Mouse (Mus musculus): ENCODE data around the gene Emilin1. TPM values are rescaled to one million over a fixed set of nuclear protein-coding genes. Genes with fewer than 3 reads are reported as not detected.

Emilin1 gene
- 183 and 190 TPM in 2 replicates for polyA plus RNA-seq (2015; fragmentation: Nextera tagmentation; extraction: Ambion mirVana)

- H3K4me2 ChIP-seq (replicated peaks): peak within 1 kb of the TSS; percentile 79
- peak within 1 kb of the TSS; percentile 96 for H3K27ac ChIP-seq
- ATAC-seq: peak; percentile 64
- H3K36me3 ChIP-seq: peaks cover 13% of the 10 kb centered on the region
- H3K4me1 ChIP-seq (replicated peaks): peaks cover 57% of the 10 kb centered on the region
- peak within 1 kb of the TSS; percentile 67 for H3K9ac ChIP-seq
- 21% methylated on average over 12 of the region's 13 CpGs for WGBS
- peak within 1 kb of the TSS; percentile 53 for H3K4me3 ChIP-seq (replicated peaks)
- H3K27me3 ChIP-seq (replicated peaks): no peaks in the 10 kb centered on the region
- H3K9me3 ChIP-seq: no peaks in the 10 kb centered on the region
Measured at GRCm38 (mm10) chr5:30913060-30913841, at the start of gene Emilin1. TSS of gene Emilin1 (plus strand) at chr5:30913402.

GRCm38 (mm10) chr5:30863852-30864251 is 49.4 kb upstream of the Emilin1 start:
- no peak overlapping the region for H3K4me3 ChIP-seq (replicated peaks)
- no peak; the same call in 1 of the 2 replicates for ATAC-seq
- H3K9me3 ChIP-seq: no peaks in the 10 kb centered on the region
- H3K4me2 ChIP-seq (replicated peaks): no peak overlapping the region
- 33% methylated on average over 4 of the region's 4 CpGs for WGBS
- no peak overlapping the region for H3K9ac ChIP-seq
- H3K27ac ChIP-seq: no peak overlapping the region
- H3K4me1 ChIP-seq (replicated peaks): 0 out of 2 replicates have a peak, but pooled peaks cover under 1% of the 10 kb centered on the region
- H3K27me3 ChIP-seq (replicated peaks): no peaks in the 10 kb centered on the region
- H3K36me3 ChIP-seq: no peaks in the 10 kb centered on the region

GRCm38 (mm10) chr5:30864322-30864721 is 48.9 kb upstream of the Emilin1 start:
- Histone ChIP-seq H3K4me3 (replicated peaks) (no peak overlapping the region), H3K9me3 (no peaks in the 10 kb centered on the region), H3K4me1 (replicated peaks) (0 out of 2 replicates have a peak, but pooled peaks cover 3% of the 10 kb centered on the region), H3K4me2 (replicated peaks) (no peak overlapping the region), H3K27me3 (replicated peaks) (no peaks in the 10 kb centered on the region), H3K36me3 (no peaks in the 10 kb centered on the region), H3K27ac (no peak overlapping the region), H3K9ac (no peak overlapping the region)
- no peak; the same call in 1 of the 2 replicates for ATAC-seq
- WGBS: 53% methylated on average over 15 of the region's 15 CpGs

DNA sequence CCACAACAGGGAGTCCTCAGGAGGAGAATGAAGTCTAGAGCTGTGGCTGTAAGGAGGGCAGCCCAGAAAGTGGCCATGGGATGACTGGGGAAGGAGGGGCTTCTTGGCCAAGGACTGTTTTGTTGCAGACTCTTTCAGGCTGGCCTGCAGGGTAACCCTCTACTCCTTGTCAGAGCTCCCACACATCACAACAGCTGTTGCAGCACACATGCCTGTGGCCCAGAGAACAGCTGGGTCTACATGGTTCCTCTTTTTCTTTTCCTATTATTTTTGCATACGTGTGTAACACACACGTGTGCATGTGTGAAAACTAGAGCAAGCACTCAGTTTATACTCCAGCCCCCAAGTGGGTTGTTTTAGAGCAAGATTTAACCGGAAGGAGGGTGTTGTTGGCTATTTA is 46.3 kb upstream of the Emilin1 start:
- no peaks in the 10 kb centered on the region for H3K9me3 ChIP-seq
- H3K4me2 ChIP-seq (replicated peaks): no peak overlapping the region
- H3K36me3 ChIP-seq: peaks cover 5% of the 10 kb centered on the region; the same call in 1 of the 2 replicates
- H3K9ac ChIP-seq: no peak overlapping the region
- no peak for ATAC-seq
- no peaks in the 10 kb centered on the region for H3K27me3 ChIP-seq (replicated peaks)
- peaks cover 12% of the 10 kb centered on the region for H3K4me1 ChIP-seq (replicated peaks)
- no peak overlapping the region for H3K27ac ChIP-seq
- no peak overlapping the region for H3K4me3 ChIP-seq (replicated peaks)
- 79% methylated on average over 3 of the region's 3 CpGs for WGBS

DNA sequence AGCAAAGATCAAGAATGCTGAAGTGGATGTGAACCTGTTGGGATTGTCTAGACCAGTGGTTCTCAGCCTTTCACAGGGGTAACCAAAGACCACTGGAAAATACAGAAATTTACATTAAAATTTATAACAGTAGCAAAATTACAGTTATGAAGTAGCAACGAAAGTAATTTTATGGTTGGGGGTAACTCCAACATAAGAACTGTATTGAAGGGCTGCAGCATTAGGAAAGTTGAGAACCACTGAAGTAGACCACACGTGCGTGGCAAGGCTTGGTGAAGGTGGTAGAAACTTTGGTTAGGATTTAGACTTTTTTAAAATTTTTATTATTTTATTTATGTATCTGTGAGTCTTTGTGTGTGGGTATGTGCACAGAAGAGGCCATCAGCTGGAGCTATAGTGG is 45.5 kb upstream of the Emilin1 start, which contains the start of gene Tmem214:
Gene Tmem214, plus strand, starts transcription at position 301 of the 400 bp plus-strand sequence.
- no peak within 1 kb of the TSS for H3K27ac ChIP-seq
- peaks cover 12% of the 10 kb centered on the region for H3K4me1 ChIP-seq (replicated peaks)
- peaks cover 13% of the 10 kb centered on the region; the same call in 1 of the 2 replicates for H3K36me3 ChIP-seq
- H3K9ac ChIP-seq: no peak within 1 kb of the TSS
- ATAC-seq: no peak
- H3K27me3 ChIP-seq (replicated peaks): no peaks in the 10 kb centered on the region
- peak within 1 kb of the TSS; percentile 71 for H3K4me2 ChIP-seq (replicated peaks)
- H3K9me3 ChIP-seq: no peaks in the 10 kb centered on the region
- WGBS: 93% methylated on average over 3 of the region's 3 CpGs
- no peak within 1 kb of the TSS for H3K4me3 ChIP-seq (replicated peaks)

- Histone ChIP-seq H3K4me2 (replicated peaks) (peak overlapping the region; percentile 71), H3K36me3 (peaks cover 24% of the 10 kb centered on the region), H3K27ac (0 out of 2 replicates have a peak overlapping the region, but pooled peaks have one; percentile 60), H3K9me3 (no peaks in the 10 kb centered on the region), H3K9ac (peak overlapping the region; percentile 95; the same call in 1 of the 2 replicates), H3K4me1 (replicated peaks) (peaks cover 12% of the 10 kb centered on the region), H3K27me3 (replicated peaks) (no peaks in the 10 kb centered on the region), H3K4me3 (replicated peaks) (peak overlapping the region; percentile 88)
- peak; percentile 48; the same call in 1 of the 2 replicates for ATAC-seq
- WGBS: 14% methylated on average over 9 of the region's 9 CpGs
Measured at GRCm38 (mm10) chr5:30868981-30869380, 44.2 kb upstream of the Emilin1 start.

DNA sequence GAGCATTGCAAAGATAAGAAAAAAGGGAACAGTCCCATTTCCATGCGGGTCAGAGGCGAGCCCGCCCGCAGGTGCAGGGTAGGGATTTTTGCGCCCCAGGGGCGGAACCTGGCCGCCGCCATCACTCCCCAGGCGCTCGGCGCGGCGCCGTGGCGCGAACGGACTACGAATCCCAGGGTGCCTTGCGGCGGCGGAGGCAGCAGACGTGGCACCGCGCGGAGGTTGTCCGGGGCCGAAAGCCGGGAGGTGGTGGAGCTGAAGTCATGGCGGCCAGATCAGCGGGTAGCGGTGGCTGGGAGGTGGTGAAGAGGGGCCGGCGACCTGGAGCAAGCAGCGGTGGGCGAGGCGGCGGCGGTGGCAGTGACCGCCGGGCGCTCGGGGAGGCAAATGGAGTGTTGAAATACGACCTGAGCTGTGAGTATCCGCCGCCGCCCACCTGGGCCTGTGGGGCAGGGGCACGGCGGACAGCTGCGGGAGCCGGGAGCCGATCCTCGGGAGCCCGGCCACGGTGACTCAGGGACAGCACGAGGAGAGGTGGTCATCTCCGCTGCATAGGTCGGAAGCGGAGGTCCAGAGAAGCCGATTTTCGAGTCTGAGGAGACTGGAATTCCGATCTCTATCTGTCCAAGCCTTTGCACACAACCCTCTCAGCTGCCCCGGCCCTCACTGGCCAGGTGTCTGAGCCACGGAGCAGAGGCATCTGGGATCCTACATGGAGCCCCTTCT is 43.6 kb upstream of the Emilin1 start:
- Histone ChIP-seq H3K4me1 (replicated peaks) (peaks cover 12% of the 10 kb centered on the region), H3K9me3 (no peaks in the 10 kb centered on the region), H3K4me2 (replicated peaks) (peak overlapping the region; percentile 71), H3K27ac (peak overlapping the region; percentile 60; the same call in 1 of the 2 replicates), H3K9ac (peak overlapping the region; percentile 95), H3K27me3 (replicated peaks) (no peaks in the 10 kb centered on the region), H3K36me3 (peaks cover 30% of the 10 kb centered on the region), H3K4me3 (replicated peaks) (peak overlapping the region; percentile 88)
- WGBS: under 1% methylated on average over 63 of the region's 63 CpGs
- ATAC-seq: peak; percentile 98

DNA sequence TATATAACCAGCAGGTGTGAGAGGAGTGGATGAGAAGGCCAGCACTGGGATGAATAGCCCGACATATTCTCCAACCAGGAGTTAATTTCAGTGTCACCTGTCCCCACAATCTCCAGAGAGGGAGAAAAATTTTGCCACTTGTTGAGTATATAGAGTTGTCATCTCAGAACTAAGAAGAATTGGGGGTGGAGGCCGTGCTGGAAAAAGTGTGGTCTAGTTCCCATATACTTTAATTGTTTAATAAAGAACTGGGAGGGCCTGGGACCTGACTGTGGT is 43.1 kb upstream of the Emilin1 start:
- peak overlapping the region; percentile 95 for H3K9ac ChIP-seq
- no peaks in the 10 kb centered on the region for H3K27me3 ChIP-seq (replicated peaks)
- peak overlapping the region; percentile 60; the same call in 1 of the 2 replicates for H3K27ac ChIP-seq
- peaks cover 33% of the 10 kb centered on the region for H3K36me3 ChIP-seq
- no peak for ATAC-seq
- peaks cover 12% of the 10 kb centered on the region for H3K4me1 ChIP-seq (replicated peaks)
- 18% methylated on average over 2 of the region's 2 CpGs for WGBS
- no peaks in the 10 kb centered on the region for H3K9me3 ChIP-seq
- peak overlapping the region; percentile 71 for H3K4me2 ChIP-seq (replicated peaks)
- H3K4me3 ChIP-seq (replicated peaks): peak overlapping the region; percentile 88

DNA sequence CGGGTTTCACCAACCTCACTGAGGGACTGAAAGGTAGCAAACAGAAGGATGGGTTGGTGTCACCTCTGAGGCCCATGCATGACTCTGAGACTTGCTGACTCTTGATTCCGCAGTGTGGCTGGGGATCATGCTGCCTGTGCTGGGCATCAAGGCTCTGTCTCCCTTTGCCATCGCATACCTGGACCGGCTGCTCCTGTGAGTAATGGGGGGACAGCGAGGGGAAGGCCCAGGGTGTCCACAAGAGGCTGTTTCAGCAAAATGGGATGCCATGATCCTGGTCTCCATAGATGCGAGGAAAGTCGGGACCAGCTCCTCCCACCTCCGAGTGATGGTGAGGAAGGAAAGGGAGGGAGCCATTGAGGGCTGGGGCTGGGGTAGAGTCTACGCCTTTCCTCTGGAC is 40.6 kb upstream of the Emilin1 start:
- peaks cover 54% of the 10 kb centered on the region for H3K36me3 ChIP-seq
- H3K27ac ChIP-seq: no peak overlapping the region
- no peak overlapping the region for H3K4me2 ChIP-seq (replicated peaks)
- no peaks in the 10 kb centered on the region for H3K27me3 ChIP-seq (replicated peaks)
- ATAC-seq: no peak
- 91% methylated on average over 9 of the region's 9 CpGs for WGBS
- H3K9me3 ChIP-seq: no peaks in the 10 kb centered on the region
- H3K9ac ChIP-seq: no peak overlapping the region
- peaks cover 12% of the 10 kb centered on the region for H3K4me1 ChIP-seq (replicated peaks)
- no peak overlapping the region for H3K4me3 ChIP-seq (replicated peaks)

- no peak overlapping the region for H3K4me3 ChIP-seq (replicated peaks)
- no peak overlapping the region for H3K4me2 ChIP-seq (replicated peaks)
- no peak for ATAC-seq
- no peaks in the 10 kb centered on the region for H3K27me3 ChIP-seq (replicated peaks)
- WGBS: 90% methylated on average over 7 of the region's 7 CpGs
- peaks cover 13% of the 10 kb centered on the region for H3K4me1 ChIP-seq (replicated peaks)
- H3K9me3 ChIP-seq: no peaks in the 10 kb centered on the region
- H3K27ac ChIP-seq: no peak overlapping the region
- no peak overlapping the region for H3K9ac ChIP-seq
- H3K36me3 ChIP-seq: peaks cover 54% of the 10 kb centered on the region
Measured at GRCm38 (mm10) chr5:30874365-30874764, 38.8 kb upstream of the Emilin1 start.

DNA sequence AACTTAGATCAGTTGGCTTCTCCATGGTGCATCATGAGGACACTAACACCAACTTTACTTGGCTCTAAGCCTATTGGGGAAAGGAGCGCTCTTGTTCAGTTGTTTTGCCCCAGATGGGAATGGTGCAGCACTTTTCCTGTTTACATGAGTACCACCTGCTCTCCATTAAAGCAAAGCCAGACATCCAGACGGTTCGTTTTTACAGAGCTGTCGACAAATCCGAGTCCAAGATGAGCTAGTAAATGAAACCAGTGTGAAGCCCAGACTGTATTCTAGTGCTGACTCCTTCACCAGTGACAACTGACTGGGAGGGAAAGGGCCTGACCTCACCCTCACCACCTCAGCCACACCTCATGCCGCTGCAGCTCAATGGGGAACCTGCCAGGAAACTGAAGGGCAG is 34.6 kb upstream of the Emilin1 start:
- H3K36me3 ChIP-seq: peaks cover 34% of the 10 kb centered on the region
- H3K9ac ChIP-seq: no peak overlapping the region
- H3K27ac ChIP-seq: no peak overlapping the region
- H3K27me3 ChIP-seq (replicated peaks): no peaks in the 10 kb centered on the region
- peaks cover 4% of the 10 kb centered on the region; the same call in 1 of the 2 replicates for H3K4me1 ChIP-seq (replicated peaks)
- no peaks in the 10 kb centered on the region for H3K9me3 ChIP-seq
- H3K4me2 ChIP-seq (replicated peaks): no peak overlapping the region
- ATAC-seq: peak; percentile 39; the same call in 1 of the 2 replicates
- 28% methylated on average over 6 of the region's 6 CpGs for WGBS
- H3K4me3 ChIP-seq (replicated peaks): no peak overlapping the region

- H3K36me3 ChIP-seq: peaks cover 26% of the 10 kb centered on the region
- no peak overlapping the region for H3K4me2 ChIP-seq (replicated peaks)
- H3K4me3 ChIP-seq (replicated peaks): no peak overlapping the region
- no peak overlapping the region for H3K9ac ChIP-seq
- H3K9me3 ChIP-seq: no peaks in the 10 kb centered on the region
- 54% methylated on average over 5 of the region's 5 CpGs for WGBS
- H3K4me1 ChIP-seq (replicated peaks): peaks cover 4% of the 10 kb centered on the region; the same call in 1 of the 2 replicates
- 0 out of 2 replicates have a peak, but pooled peaks have one; percentile 23 for ATAC-seq
- H3K27me3 ChIP-seq (replicated peaks): no peaks in the 10 kb centered on the region
- no peak overlapping the region for H3K27ac ChIP-seq
Measured at GRCm38 (mm10) chr5:30879347-30879943, 33.8 kb upstream of the Emilin1 start.
